Mouse (Mus musculus) fat pad, adult 2 months (tissue): Measurements from ENCODE around the gene Bcl9.
A peak's percentile ranks its signal among the peaks of the same experiment; 100 is the strongest.

Experiments used
- DNase-seq: peaks from one replicate; pipeline ENCODE4 v3.0.0-alpha.2; 2011; ENCODE audit warnings: low read depth, low spot score; ENCODE audit errors: extremely low read depth

Gene Bcl9

DNA sequence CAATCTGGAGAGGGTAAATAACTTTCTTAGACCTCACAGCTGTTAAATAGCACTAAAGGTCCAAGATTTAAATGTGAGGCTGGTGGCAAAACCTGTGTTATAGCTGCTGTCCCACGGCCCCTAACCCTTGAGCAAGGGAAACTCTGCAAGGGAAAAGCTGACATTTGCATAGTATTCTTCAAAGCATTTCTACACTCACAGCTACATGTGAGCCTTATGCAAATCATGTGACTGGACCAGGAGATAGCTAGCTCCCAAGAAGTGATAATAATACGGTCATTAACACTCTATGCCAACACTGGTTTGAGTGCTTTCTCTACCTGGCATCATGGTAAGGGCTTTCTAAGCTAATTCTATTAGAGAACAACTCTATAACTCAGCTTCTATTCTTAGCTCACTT lies 60.3 kb downstream of the Bcl9 start:
- DNase-seq: no peak

DNA sequence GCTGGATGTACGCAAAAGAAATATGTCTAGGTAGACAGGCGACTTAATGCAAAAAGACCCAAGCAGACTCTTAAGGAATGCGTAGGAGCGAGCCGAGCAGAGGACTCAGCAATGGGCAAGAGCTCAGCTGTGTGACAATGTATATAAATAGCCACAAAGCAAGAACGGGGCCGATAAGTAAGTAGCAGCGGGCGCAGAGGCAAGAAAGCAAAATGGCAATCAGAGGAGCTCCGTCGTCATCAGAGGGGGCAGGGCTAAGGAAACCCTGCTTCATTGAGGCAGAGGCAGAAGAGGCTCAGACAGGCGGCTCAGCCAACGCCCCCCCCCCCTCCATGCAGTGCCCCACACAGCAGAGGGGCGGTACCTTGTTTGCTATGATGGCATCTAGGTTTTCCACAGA lies 62.9 kb downstream of the Bcl9 start:
- no peak for DNase-seq

DNA sequence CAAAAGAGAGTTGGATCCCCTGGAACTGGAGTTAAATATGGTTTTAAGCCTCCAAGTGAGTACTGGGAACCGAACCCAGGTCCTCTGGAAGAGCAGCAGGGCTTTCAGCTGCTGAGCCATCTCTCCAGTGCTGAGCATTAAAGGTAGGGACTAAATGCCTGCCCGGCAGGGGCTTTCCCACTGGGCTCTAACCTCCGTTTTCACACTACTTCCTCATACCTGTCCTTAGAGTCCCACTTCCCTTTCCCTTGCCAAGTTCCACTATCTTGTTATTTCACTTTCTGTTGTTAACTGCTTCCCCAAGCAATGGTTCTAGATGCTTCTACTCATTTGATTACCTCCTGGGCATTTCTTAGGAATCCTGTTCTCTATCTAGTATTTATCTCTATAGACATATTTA lies 65.4 kb downstream of the Bcl9 start:
- no peak for DNase-seq

DNA sequence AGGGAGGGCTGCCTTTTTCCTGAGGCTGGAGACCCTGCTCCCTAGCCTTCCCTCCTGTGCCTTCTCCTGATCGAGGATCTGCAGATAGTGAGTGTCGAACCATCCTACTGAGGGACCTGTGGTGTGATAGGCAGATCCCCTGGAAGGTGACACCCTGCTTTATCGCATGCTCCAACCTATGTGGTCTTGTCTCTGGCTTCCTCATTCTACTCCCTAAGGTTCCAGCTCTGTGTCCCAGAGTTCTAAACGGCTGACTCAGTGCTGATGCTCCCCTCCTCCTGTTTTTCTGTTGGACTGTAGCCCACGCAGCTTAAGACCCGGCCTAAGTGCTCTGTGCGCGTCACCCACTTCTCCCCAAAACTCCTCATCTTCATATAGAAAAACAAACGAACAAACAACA lies 65.9 kb downstream of the Bcl9 start:
- DNase-seq: no peak

DNA sequence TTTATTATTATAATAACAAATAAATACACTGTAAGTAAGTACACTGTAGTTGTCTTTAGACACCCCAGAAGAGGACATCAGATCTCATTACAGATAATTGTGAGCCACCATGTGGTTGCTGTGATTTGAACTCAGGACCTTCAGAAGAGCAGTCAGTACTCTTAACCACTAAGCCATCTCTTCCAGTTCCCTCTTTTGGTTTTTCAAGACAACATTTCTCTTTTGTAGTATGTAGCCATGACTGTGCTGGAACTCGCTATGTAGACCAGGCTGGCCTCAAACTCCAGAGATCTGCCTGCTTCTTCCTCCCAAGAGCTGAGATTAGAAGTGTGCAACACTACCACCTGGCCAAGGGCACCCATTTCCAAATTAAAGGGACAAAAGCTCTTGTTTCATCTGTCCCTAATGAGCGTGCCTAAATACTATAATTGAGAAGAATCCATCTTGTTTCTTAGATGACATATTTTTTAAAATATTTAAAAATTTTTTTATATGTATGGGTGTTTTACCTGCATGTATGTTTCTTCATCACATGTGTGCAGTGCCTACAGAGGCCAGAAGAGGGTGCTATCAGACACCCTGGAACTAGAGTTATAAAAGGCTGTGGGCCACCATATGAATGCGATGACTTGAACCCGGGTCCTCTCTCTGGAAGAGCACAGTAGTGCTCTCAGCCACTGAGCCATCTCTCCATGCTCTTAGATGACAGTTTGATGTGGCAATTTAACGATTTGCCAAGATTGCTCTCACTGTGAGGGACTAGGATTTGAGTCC lies 66.9 kb downstream of the Bcl9 start:
- no peak for DNase-seq

DNA sequence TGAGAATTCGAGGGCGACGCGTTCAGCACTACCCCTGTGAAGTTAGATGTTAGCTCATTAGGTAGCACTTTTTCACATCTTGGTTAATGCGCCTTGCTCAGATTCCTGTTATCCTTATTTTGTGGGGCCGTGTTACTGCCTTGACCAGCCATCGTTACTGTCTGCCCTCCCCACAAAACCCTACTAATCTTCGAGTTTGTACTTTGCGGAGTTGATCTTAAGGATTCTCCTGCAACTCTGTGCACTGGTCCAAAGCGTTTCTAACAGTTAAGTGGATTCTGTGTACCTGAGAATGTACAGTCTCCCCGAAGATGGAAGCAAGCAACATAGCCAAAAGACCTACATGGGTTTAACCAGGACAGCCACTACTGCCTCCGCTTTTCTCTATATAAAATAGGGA lies 69.3 kb downstream of the Bcl9 start:
- DNase-seq: no peak

DNA sequence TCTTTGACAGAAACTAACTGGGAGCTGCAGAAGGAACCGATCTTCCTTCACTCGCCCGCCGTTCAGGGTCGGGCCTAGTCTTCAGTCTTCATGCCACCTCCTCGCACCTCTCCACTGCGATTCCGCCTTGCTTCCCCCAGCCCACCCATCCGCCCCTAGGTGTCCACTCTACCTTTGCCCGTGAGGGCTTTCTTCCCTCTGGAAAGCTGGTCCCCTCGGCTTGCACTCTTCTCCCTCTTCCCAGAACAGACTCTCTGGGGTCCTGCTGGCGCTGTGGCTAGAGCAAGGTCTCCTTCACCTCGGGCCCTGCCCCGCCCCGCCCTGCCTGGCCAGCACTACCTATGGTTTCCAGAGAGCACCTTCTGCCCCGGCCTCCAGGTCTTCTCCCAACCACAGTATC lies 69.7 kb downstream of the Bcl9 start:
- no peak for DNase-seq

DNA sequence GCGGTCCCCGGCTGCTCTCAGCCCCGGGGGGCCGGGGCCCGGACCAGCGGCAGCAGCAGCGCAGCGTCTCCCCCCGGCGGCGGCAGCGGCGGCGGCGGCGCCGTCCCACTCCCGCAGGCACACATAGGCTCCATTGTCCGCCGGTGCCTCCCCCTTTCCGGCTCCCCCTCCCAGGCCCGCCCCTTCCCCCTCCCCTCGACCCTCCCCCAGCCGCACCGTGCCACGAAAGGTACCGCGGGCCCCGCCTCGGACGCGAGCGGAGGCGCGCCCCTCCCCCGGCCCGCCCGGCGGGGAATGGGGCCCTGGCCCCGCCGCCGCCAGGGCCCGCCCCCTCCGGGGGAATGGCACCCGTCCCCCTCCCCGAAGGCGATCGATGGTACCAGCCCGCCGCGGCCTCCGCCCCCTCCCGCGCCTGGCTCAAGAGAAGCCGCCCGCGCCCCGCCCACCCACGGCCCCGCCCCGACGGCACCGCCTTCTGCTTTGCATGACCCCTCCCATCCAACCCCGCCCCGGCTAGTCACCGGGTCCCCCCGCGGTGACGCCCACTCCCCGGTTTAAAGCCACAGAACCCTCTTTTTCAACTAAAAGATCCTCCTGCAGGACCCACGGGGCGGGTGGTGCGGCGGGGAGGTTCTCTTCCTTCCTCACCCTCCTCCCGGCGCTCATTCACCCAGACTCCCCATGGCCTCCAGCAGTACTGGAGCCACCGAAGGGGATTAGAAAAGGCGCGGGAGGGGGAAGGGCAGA lies 70.3 kb downstream of the Bcl9 start:
- peak; percentile 18 for DNase-seq

DNA sequence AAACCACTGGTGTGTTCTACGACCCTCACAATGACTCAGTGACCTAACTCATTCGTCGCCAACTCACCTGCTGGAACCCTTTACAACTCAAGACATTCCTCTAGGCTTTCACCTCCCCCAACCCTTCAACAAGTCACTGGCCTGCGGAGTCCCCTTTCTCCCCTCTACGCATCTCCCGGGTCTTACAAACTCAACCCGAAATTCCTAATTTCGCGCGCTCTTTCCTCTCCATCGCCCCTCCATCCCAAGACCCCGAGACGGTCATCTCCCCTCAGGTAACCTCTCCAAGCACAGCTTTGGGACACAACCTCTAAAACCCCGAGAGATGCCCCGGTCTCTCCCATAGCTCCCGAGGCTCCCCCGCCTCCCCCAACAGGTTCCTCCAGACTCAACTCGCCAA lies 71.0 kb downstream of the Bcl9 start:
- no peak for DNase-seq

DNA sequence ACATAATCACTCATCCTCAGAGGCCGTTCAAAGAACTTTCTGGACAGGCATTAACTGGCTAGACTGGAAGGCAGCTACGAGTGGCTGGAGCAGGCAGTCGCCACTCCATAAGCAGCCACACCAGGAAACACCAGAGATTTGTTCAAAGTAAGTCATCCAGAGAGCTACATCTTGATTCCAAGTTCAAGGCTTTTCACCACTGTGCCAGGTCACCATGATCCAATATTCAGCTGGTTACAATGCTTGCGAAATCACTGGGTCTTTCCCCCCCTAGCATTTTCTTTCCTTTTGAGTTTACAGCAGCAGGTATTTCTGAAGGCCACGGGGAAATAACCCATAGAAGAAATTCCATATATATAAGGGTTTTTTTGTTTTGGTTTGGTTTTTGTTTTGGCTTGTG lies 72.5 kb downstream of the Bcl9 start:
- no peak for DNase-seq

DNA sequence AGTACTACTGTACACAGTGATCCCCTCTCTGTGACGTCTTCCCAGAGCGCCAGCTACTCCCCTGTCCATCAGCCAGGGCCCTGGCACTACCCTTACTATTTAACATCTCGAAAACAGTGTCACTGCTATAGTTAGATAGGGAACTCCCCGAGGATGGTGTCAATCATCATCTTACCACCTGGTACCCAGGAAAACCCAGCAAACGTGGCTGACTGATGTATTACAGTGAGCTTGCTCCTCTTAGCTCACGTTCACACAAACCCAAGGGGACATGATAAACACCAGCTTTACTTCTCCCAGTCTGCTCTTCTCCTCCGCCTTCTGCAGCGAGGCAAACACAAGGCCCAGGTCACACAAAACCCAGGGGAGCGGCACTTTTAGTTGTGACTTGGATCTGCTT lies 74.5 kb downstream of the Bcl9 start:
- DNase-seq: no peak

DNA sequence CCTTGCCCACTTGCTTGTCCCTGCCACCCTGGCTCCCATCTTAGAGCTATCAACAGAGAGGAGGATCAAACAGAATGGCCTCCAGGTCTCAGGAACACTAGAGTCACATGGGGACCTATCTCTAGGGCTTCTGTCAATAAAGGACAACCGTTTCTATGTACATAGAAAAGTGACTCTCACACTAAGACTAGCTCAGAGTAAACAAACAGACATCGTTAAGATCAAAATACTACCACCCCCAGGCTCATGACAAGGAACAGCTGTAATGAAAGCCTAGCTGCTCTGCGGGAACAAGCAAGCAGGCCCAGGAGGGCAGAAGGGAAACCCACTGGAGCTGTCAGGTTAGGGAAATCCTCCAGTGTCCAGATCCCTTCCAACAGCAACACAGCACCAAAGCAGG lies 82.2 kb downstream of the Bcl9 start:
- no peak for DNase-seq

DNA sequence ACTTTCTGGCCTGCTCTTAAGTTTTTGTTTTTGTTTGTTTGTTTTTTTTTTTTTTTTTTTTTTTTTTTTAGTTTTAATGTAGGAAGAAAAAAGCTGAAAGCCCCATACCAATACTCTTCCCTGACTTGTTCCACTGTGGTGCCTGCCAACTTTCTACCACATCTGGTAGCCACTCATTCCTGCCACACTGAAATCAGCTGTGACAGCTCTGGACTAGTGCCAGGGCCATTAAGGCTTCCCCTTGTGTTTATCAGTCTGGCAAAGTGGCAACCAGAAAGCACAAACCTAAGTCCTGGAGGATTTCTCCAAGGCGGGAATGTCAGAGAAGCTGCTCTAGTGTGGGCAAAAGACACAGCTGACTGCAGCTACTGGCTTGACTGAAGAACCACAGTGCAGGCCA lies 83.3 kb downstream of the Bcl9 start:
- DNase-seq: no peak

DNA sequence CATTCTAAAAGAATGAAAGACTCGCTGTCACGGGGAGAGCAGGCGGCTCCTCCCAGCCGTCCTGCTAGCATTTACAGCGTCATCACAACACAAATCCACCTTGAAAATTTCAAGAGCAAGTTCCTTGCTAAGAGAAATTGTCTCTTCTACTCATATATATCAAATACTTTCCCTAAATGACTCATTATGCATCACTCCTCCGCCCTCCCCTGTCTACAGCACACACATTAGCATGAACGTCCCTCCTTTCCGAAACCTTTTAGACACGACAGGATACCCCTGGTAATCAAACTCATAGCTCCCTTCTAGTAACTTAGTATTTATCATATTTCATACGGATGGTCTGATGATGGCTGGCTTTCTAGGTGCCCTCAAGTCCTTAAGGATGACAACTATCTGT lies 83.8 kb downstream of the Bcl9 start:
- DNase-seq: no peak

DNA sequence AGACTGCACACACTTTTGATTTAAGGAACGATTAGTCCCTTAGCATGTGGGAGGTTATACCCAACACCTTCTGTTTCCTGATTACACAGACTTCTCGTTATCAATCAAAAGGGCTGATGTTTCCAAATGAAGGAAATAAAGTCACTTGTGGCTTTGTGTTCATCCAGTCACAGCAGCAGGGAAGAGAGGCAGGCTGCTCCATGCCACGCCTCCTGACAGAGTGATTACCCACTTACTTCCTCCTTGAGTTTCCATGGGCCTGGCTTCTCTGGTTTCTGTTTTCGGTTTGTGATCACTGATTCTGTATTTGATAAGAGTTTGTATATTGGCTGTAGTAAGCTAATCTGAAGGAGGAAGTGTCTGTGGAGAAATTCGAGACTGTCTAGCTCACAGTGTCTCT lies 86.5 kb downstream of the Bcl9 start:
- no peak for DNase-seq

DNA sequence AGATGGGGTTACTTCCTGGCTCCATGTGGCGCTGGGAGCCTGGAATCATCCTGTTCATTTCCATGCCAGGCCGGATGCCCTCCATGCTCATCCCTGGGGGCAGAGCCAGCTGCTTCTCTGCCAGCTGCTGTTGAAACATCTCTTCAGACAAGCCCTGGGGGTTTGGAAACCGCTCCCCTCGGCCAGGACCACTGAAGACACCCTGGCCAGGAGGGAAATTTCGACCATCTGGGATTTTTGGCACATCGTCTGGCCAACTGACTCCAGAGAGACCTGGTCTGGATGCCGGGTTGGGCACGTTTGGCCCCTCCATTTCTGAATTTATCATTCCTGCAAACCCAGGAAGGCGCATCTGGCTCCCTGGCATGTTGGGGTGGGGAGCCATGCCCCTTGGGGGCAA lies 88.4 kb downstream of the Bcl9 start:
- DNase-seq: no peak

DNA sequence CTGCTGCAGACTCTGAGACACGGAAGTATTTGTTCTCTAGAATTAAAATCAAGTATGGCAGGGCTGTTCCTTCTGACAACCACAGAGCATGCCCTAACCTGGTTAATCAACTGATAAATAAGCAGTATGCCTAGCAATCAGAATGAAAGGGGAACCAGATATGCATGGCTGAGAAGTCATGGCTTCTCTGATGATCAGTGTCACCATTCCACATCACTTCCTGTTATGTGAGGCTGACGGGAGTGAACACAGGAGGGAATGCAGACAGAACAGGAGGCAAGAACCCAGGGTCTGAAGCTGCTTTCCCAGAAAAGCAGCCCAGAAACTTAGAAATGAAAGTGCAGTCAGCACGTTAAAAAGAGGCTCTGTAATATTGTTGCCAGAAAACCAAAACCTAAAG lies 91.2 kb downstream of the Bcl9 start:
- no peak for DNase-seq

DNA sequence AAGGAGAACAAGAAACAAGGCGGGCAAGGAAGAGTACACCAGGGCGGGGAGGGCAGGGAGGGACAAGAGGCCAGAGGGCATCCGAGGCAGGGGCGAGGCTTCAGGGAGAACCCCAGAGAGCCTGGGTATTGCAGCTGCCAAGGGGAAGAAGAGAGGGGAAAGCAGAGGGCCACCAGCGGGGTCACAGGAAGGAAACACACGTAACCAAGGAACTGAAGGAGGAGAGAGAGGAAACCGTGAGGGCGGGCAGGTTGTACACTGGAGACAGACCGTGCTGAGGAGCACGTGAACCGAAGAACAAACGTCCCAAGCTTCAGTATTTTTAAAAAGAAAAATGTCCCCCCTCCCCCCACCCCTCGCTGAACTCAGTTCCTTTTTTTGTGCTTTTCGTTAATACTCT lies 93.8 kb downstream of the Bcl9 start:
- DNase-seq: no peak

DNA sequence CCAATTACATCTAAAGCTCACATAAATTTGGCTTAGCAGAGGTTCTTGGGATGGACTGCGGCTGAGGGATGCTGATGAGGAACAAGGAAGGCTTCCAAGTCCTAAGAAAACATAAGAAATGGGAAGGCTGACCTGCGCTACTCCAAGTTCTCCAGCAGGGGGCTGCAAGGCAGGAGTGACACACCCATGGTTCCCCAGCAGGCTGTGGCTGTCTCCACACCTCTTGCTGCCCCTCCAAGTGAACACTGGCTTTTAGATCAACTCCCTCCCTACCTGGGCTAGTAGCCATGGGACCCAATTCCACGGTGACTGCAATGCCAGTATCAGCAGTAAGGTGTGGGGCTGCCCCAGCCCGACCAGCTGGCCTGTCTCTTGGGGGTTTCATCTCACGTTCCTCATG lies 95.8 kb downstream of the Bcl9 start:
- DNase-seq: no peak

DNA sequence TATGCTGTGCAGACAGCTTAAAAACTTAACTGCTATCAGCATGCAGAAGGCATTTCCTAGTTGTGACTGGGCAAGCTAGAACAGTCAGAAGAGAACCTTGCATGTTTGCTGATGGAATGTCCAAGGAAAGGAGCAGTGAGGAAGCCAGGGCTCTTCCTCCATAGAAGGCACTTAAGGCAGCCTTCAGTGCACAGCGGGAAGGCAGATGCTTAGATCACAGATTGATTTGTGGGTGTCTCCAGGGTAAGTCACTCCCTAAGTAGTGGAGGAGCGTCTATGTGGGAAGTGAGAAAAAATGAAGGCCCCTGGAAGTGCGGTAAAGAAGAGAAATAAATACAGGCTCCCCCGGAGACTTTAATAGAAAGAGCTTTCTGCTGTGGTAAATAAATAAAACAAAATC lies 98.5 kb downstream of the Bcl9 start:
- no peak for DNase-seq

DNA sequence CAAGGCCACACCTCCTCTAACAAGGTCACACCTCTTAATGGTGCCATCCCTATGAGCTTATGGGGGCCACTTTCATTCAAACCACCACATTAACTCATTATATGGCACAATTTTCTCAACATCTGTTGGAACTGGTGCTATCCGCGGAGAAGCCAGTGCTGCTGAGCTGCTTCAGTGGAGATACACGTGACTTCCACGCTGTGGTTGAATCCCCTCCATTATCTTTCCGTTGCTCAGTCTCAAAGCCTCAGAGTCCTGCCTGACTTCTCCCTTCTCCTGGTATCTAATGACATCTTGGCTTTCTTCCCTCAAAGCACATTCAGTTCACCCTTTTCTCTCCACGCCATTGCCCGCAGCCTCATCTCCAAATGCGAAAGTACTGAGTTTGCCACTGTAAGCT lies 101.1 kb downstream of the Bcl9 start:
- DNase-seq: no peak

DNA sequence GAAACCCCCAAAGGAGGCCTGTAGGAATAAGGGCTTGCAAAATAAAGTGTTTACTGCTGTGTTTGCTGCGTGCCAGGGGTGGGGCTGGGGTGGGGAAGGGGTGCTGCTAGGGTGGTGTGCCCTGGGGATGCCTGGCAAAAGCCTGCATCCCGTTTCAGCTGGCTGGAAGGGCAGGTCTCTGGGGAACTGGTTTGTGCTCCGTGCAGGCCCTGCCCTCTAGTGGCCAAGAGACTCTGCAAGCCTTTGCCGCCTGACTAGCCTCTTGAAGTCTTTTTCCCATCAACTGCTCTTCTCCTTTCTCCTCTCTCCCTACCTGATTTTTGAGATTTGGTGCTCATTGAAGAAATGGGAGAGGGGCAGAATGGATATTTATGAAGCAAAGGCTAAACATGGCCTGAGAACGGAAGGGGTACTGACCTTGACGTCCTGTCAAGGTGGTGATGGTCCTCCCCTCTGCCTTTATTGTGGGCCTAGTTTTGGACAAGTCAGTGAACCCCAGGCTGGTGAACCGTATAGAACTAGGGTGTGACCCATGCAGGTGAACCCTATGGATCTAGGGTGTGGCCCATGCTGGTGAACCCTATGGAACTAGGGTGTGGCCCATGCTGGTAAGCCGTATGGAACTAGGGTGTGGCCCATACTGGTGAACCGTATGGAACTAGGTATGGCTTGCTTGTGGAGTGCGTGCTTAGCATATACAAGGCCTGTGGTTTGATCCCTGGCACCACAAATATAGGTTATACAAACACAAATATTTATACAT lies 112.4 kb downstream of the Bcl9 start:
- DNase-seq: no peak
